Mouse (Mus musculus): ENCODE results near the gene Vps50. TPM values are rescaled to one million over a fixed set of nuclear protein-coding genes. Genes with fewer than 3 reads are reported as not detected.
A peak's percentile ranks its signal among the peaks of the same experiment; 100 is the strongest.

Gene Vps50
- polyA plus RNA-seq (2016; fragmentation: Nextera tagmentation; extraction: Ambion mirVana): 41.9 and 46.9 TPM in 2 replicates

- Histone ChIP-seq H3K4me1 (peaks cover 10% of the 10 kb centered on the region), H3K27ac (replicated peaks) (no peak within 1 kb of the TSS), H3K4me3 (peak within 1 kb of the TSS; percentile 83), H3K27me3 (no peaks in the 10 kb centered on the region), H3K4me2 (replicated peaks) (peak within 1 kb of the TSS; percentile 96), H3K9me3 (no peaks in the 10 kb centered on the region), H3K9ac (replicated peaks) (peak within 1 kb of the TSS; percentile 73), H3K36me3 (no peaks in the 10 kb centered on the region)
- 2% methylated on average over 28 of the region's 28 CpGs for WGBS
- ATAC-seq (ENCODE audit: low FRiP score, low read depth): peak; percentile 99
These were observed at the start of gene Vps50, which contains the start of gene Hepacam2 for GRCm38 (mm10) chr6:3498162-3498848. Vps50 (plus strand) TSS chr6:3498382. Hepacam2 (minus strand) TSS chr6:3498298.

GRCm38 (mm10) chr6:3454421-3454820 lies 43.8 kb upstream of the Vps50 start:
- Histone ChIP-seq H3K27ac (replicated peaks) (no peak overlapping the region), H3K9me3 (no peaks in the 10 kb centered on the region), H3K9ac (replicated peaks) (no peak overlapping the region), H3K36me3 (no peaks in the 10 kb centered on the region), H3K27me3 (no peaks in the 10 kb centered on the region), H3K4me1 (no peaks in the 10 kb centered on the region), H3K4me2 (replicated peaks) (no peak overlapping the region), H3K4me3 (no peak overlapping the region)
- 67% methylated on average over 5 of the region's 5 CpGs for WGBS
- no peak for ATAC-seq (ENCODE audit: low FRiP score, low read depth)

GRCm38 (mm10) chr6:3455944-3456536 lies 42.1 kb upstream of the Vps50 start:
- 0 out of 2 replicates have a peak, but pooled peaks have one; percentile 34 for ATAC-seq (ENCODE audit: low FRiP score, low read depth)

GRCm38 (mm10) chr6:3463026-3463425 lies 35.2 kb upstream of the Vps50 start:
- Histone ChIP-seq H3K27me3 (no peaks in the 10 kb centered on the region), H3K9me3 (no peaks in the 10 kb centered on the region), H3K36me3 (no peaks in the 10 kb centered on the region), H3K27ac (replicated peaks) (no peak overlapping the region), H3K4me2 (replicated peaks) (no peak overlapping the region), H3K9ac (replicated peaks) (no peak overlapping the region), H3K4me1 (no peaks in the 10 kb centered on the region), H3K4me3 (no peak overlapping the region)
- ATAC-seq (ENCODE audit: low FRiP score, low read depth): no peak
- WGBS: 76% methylated on average over 6 of the region's 6 CpGs

More at GRCm38 (mm10) chr6:3455944-3456536, 42.1 kb upstream of the Vps50 start:
- Histone ChIP-seq H3K9ac (replicated peaks) (no peak overlapping the region), H3K4me1 (no peaks in the 10 kb centered on the region), H3K27ac (replicated peaks) (no peak overlapping the region), H3K4me2 (replicated peaks) (no peak overlapping the region), H3K4me3 (no peak overlapping the region), H3K27me3 (no peaks in the 10 kb centered on the region), H3K36me3 (no peaks in the 10 kb centered on the region), H3K9me3 (no peaks in the 10 kb centered on the region)
- 82% methylated on average over 11 of the region's 11 CpGs for WGBS

GRCm38 (mm10) chr6:3463594-3463993 lies 34.6 kb upstream of the Vps50 start:
- Histone ChIP-seq H3K4me1 (no peaks in the 10 kb centered on the region), H3K4me3 (no peak overlapping the region), H3K9me3 (no peaks in the 10 kb centered on the region), H3K4me2 (replicated peaks) (no peak overlapping the region), H3K27ac (replicated peaks) (no peak overlapping the region), H3K36me3 (no peaks in the 10 kb centered on the region), H3K27me3 (no peaks in the 10 kb centered on the region), H3K9ac (replicated peaks) (no peak overlapping the region)
- 93% methylated on average over 2 of the region's 2 CpGs for WGBS
- ATAC-seq (ENCODE audit: low FRiP score, low read depth): no peak

- H3K27me3 ChIP-seq: no peaks in the 10 kb centered on the region
- H3K4me1 ChIP-seq: no peaks in the 10 kb centered on the region
- 54% methylated on average over 1 of the region's 1 CpGs for WGBS
- no peak overlapping the region for H3K27ac ChIP-seq (replicated peaks)
- no peak overlapping the region for H3K4me3 ChIP-seq
- no peak for ATAC-seq (ENCODE audit: low FRiP score, low read depth)
- no peaks in the 10 kb centered on the region for H3K9me3 ChIP-seq
- H3K9ac ChIP-seq (replicated peaks): no peak overlapping the region
- H3K36me3 ChIP-seq: no peaks in the 10 kb centered on the region
- H3K4me2 ChIP-seq (replicated peaks): no peak overlapping the region
These were observed 29.6 kb upstream of the Vps50 start for GRCm38 (mm10) chr6:3468627-3469026.

GRCm38 (mm10) chr6:3470706-3471105 lies 27.5 kb upstream of the Vps50 start:
- H3K27me3 ChIP-seq: no peaks in the 10 kb centered on the region
- no peak overlapping the region for H3K27ac ChIP-seq (replicated peaks)
- H3K9ac ChIP-seq (replicated peaks): no peak overlapping the region
- WGBS: 68% methylated on average over 2 of the region's 2 CpGs
- no peak overlapping the region for H3K4me3 ChIP-seq
- H3K9me3 ChIP-seq: no peaks in the 10 kb centered on the region
- H3K4me1 ChIP-seq: no peaks in the 10 kb centered on the region
- ATAC-seq (ENCODE audit: low FRiP score, low read depth): no peak
- no peak overlapping the region for H3K4me2 ChIP-seq (replicated peaks)
- no peaks in the 10 kb centered on the region for H3K36me3 ChIP-seq

GRCm38 (mm10) chr6:3476299-3476698 lies 21.9 kb upstream of the Vps50 start:
- Histone ChIP-seq H3K9me3 (no peaks in the 10 kb centered on the region), H3K4me3 (no peak overlapping the region), H3K36me3 (no peaks in the 10 kb centered on the region), H3K27ac (replicated peaks) (no peak overlapping the region), H3K4me1 (no peaks in the 10 kb centered on the region), H3K27me3 (no peaks in the 10 kb centered on the region), H3K4me2 (replicated peaks) (no peak overlapping the region), H3K9ac (replicated peaks) (no peak overlapping the region)
- whole genome bisulfite sequencing: 39% methylated on average over 2 of the region's 2 CpGs
- no peak for ATAC-seq (ENCODE audit: low FRiP score, low read depth)

- Histone ChIP-seq H3K9ac (replicated peaks) (no peak overlapping the region), H3K36me3 (no peaks in the 10 kb centered on the region), H3K4me1 (no peaks in the 10 kb centered on the region), H3K9me3 (no peaks in the 10 kb centered on the region), H3K4me3 (no peak overlapping the region), H3K27me3 (no peaks in the 10 kb centered on the region), H3K4me2 (replicated peaks) (no peak overlapping the region), H3K27ac (replicated peaks) (no peak overlapping the region)
- no peak for ATAC-seq (ENCODE audit: low FRiP score, low read depth)
- 52% methylated on average over 5 of the region's 5 CpGs for WGBS
These were observed 18.3 kb upstream of the Vps50 start for GRCm38 (mm10) chr6:3479853-3480252.

- Histone ChIP-seq H3K27me3 (no peaks in the 10 kb centered on the region), H3K9me3 (no peaks in the 10 kb centered on the region), H3K36me3 (no peaks in the 10 kb centered on the region), H3K4me2 (replicated peaks) (no peak overlapping the region), H3K4me3 (no peak overlapping the region), H3K9ac (replicated peaks) (no peak overlapping the region), H3K4me1 (no peaks in the 10 kb centered on the region), H3K27ac (replicated peaks) (no peak overlapping the region)
- ATAC-seq (ENCODE audit: low FRiP score, low read depth): no peak
- 90% methylated on average over 3 of the region's 3 CpGs for WGBS
These were observed 16.5 kb upstream of the Vps50 start for GRCm38 (mm10) chr6:3481705-3482104.

- no peak for ATAC-seq (ENCODE audit: low FRiP score, low read depth)
- no peaks in the 10 kb centered on the region for H3K4me1 ChIP-seq
- no peak overlapping the region for H3K4me2 ChIP-seq (replicated peaks)
- H3K27me3 ChIP-seq: no peaks in the 10 kb centered on the region
- no peak overlapping the region for H3K9ac ChIP-seq (replicated peaks)
- WGBS: 82% methylated on average over 3 of the region's 3 CpGs
- H3K36me3 ChIP-seq: no peaks in the 10 kb centered on the region
- no peak overlapping the region for H3K27ac ChIP-seq (replicated peaks)
- H3K9me3 ChIP-seq: no peaks in the 10 kb centered on the region
- no peak overlapping the region for H3K4me3 ChIP-seq
These were observed 13.0 kb upstream of the Vps50 start for GRCm38 (mm10) chr6:3485133-3485532.

GRCm38 (mm10) chr6:3487355-3487754 lies 10.8 kb upstream of the Vps50 start:
- Histone ChIP-seq H3K4me1 (no peaks in the 10 kb centered on the region), H3K27ac (replicated peaks) (no peak overlapping the region), H3K9me3 (no peaks in the 10 kb centered on the region), H3K27me3 (no peaks in the 10 kb centered on the region), H3K4me2 (replicated peaks) (no peak overlapping the region), H3K4me3 (no peak overlapping the region), H3K36me3 (no peaks in the 10 kb centered on the region), H3K9ac (replicated peaks) (no peak overlapping the region)
- WGBS: 86% methylated on average over 1 of the region's 1 CpGs
- no peak for ATAC-seq (ENCODE audit: low FRiP score, low read depth)
